In the genomic region with DNA sequence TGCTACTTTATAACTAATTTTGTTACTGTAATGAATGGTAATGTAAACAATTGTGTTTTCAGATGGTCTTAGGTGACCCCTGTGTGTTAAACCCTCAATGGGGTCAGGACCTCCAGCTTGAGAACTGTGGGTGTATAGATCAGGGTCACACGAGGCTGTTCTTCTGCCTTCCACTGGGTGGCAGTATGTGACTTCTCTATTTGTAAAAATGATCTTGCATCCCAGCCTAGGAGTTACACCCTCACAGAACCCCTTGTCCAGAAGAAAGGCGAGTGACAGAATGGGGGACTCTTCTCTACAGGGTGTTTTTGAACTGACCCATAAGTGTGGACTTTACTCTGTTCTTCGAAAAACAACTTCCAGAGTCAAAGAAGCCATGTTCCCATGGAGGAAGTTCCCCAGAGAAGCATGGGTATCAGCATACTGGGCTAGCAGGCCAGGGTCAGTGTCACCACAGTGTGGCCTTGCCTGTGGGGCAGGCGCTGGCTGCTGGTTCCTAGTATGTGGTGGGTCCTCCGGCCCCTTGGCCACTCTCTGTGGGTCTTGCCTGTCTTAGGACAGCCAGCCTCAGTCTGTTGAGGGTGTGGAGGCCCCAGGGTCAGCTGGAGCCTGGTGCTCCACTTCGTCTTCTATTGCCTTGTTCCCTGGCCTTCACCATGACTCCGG, we compare ENCODE assay signal across 9 mouse cellular contexts. TPM values are rescaled to one million over a fixed set of nuclear protein-coding genes. Genes with fewer than 3 reads are reported as not detected.
DNase-seq lines count a peak whose midpoint lies in the region; ATAC-seq and TF ChIP-seq lines count a peak whose summit lies in the region.
"Had no signal": no experiment of that assay in that cellular context is flagged by ENCODE, and none has a peak within 500 bp of the region (broad histone marks: within the 10 kb centered on the region; RNA-seq: fewer than 3 reads in every experiment).

No protein-coding gene starts in this region.

- H3K27ac ChIP-seq in kidney, adult 2 months (ENCODE audit: insufficient read depth, low read depth, low read length) = no peak overlapping the region
- H3K27ac ChIP-seq in kidney, embryonic 15.5 days = no peak overlapping the region
- H3K27ac ChIP-seq in forebrain, embryonic 15.5 days (replicated peaks) = no peak overlapping the region
- H3K27ac ChIP-seq in neural tube, embryonic 11.5 days (ENCODE audit: low read depth, low read length) = no peak overlapping the region
- H3K27ac ChIP-seq: midbrain, embryonic 12.5 days had no signal

- no peaks in the 10 kb centered on the region for H3K4me1 ChIP-seq in kidney, adult 2 months (ENCODE audit: control insufficient read depth, insufficient read depth, low read length)
- no peaks in the 10 kb centered on the region for H3K4me1 ChIP-seq in kidney, embryonic 15.5 days
- H3K4me1 ChIP-seq in forebrain, embryonic 15.5 days = no peaks in the 10 kb centered on the region
- H3K4me1 ChIP-seq in neural tube, embryonic 11.5 days (ENCODE audit: control insufficient read depth, insufficient read depth, low read length) = no peaks in the 10 kb centered on the region
- H3K4me1 ChIP-seq: midbrain, embryonic 12.5 days had no signal

- H3K4me3 ChIP-seq in kidney, adult 2 months (ENCODE audit: insufficient read depth, low read depth, low read length) = no peak overlapping the region
- no peak overlapping the region for H3K4me3 ChIP-seq in kidney, embryonic 15.5 days (replicated peaks)
- no peak overlapping the region for H3K4me3 ChIP-seq in forebrain, embryonic 15.5 days
- H3K4me3 ChIP-seq in neural tube, embryonic 11.5 days (ENCODE audit: low read depth, low read length) = no peak overlapping the region
- H3K4me3 ChIP-seq: midbrain, embryonic 12.5 days had no signal

- H3K9ac ChIP-seq in kidney, embryonic 15.5 days = no peak overlapping the region
- no peak overlapping the region for H3K9ac ChIP-seq in forebrain, embryonic 15.5 days (replicated peaks)
- no peak overlapping the region for H3K9ac ChIP-seq in neural tube, embryonic 11.5 days (ENCODE audit: low read length)
- H3K9ac ChIP-seq: midbrain, embryonic 12.5 days had no signal

- ATAC-seq in kidney, embryonic 15.5 days (replicated peaks; ENCODE audit: low FRiP score) = no peak
- ATAC-seq in forebrain, embryonic 15.5 days (replicated peaks) = peak; percentile 41; the same call in 1 of the 2 replicates
- ATAC-seq in neural tube, embryonic 11.5 days (ENCODE audit: insufficient read depth, low FRiP score, low TSS enrichment) = no peak
- ATAC-seq in activated CD4-positive, CD25-positive, alpha-beta regulatory T cell, adult 4 months = no peak

- no peak overlapping the region for H3K4me2 ChIP-seq in kidney, embryonic 15.5 days
- H3K4me2 ChIP-seq in forebrain, embryonic 15.5 days (replicated peaks) = no peak overlapping the region
- H3K4me2 ChIP-seq in neural tube, embryonic 11.5 days (ENCODE audit: low read depth) = no peak overlapping the region
- H3K4me2 ChIP-seq: midbrain, embryonic 12.5 days had no signal

- H3K36me3 ChIP-seq in kidney, adult 2 months (ENCODE audit: control insufficient read depth, insufficient read depth, low read length) = no peaks in the 10 kb centered on the region; the same call in 1 of the 2 replicates
- H3K36me3 ChIP-seq in kidney, embryonic 15.5 days = peaks cover 85% of the 10 kb centered on the region
- peaks cover 44% of the 10 kb centered on the region for H3K36me3 ChIP-seq in forebrain, embryonic 15.5 days
- peaks cover 9% of the 10 kb centered on the region for H3K36me3 ChIP-seq in neural tube, embryonic 11.5 days (ENCODE audit: control insufficient read depth, insufficient read depth, low read length)

- WGBS in kidney, adult 2 months = 67% methylated on average over 7 of the region's 7 CpGs
- WGBS in kidney, embryonic 15.5 days = 71% methylated on average over 7 of the region's 7 CpGs
- WGBS in forebrain, embryonic 15.5 days = 71% methylated on average over 7 of the region's 7 CpGs
- WGBS in neural tube, embryonic 11.5 days = 72% methylated on average over 7 of the region's 7 CpGs

- no peaks in the 10 kb centered on the region for H3K27me3 ChIP-seq in kidney, adult 2 months (replicated peaks; ENCODE audit: control insufficient read depth, insufficient read depth, low read length)
- no peaks in the 10 kb centered on the region for H3K27me3 ChIP-seq in kidney, embryonic 15.5 days
- H3K27me3 ChIP-seq in forebrain, embryonic 15.5 days = no peaks in the 10 kb centered on the region
- H3K27me3 ChIP-seq in neural tube, embryonic 11.5 days (ENCODE audit: control insufficient read depth, insufficient read depth, low read length) = no peaks in the 10 kb centered on the region
- H3K27me3 ChIP-seq: midbrain, embryonic 12.5 days had no signal

- TF ChIP-seq CTCF in kidney, adult 2 months (conservative IDR thresholded peaks at IDR 0.05; ENCODE audit: insufficient read depth, insufficient read length, low read depth, low read length) = peak; percentile 72

- no peak for TF ChIP-seq POLR2A in kidney, adult 2 months (IDR thresholded peaks at IDR 0.05; ENCODE audit: low read depth, low read length)

- no peaks in the 10 kb centered on the region for H3K9me3 ChIP-seq in kidney, embryonic 15.5 days (replicated peaks)
- H3K9me3 ChIP-seq in forebrain, embryonic 15.5 days = no peaks in the 10 kb centered on the region
- no peaks in the 10 kb centered on the region for H3K9me3 ChIP-seq in neural tube, embryonic 11.5 days (ENCODE audit: control insufficient read depth, low read length)
- H3K9me3 ChIP-seq: midbrain, embryonic 12.5 days had no signal

- DNase-seq in kidney, adult 2 months = peak; percentile 43
- peak; percentile 73 for DNase-seq in CD4-positive, CD25-positive, alpha-beta regulatory T cell, adult 2 months (ENCODE audit: low read depth, low spot score)
- peak; percentile 14 for DNase-seq in brain, embryonic 18.5 days (ENCODE audit: low read depth, low spot score)
- DNase-seq in layer of hippocampus, adult 9-10 months (ENCODE audit: low spot score) = peak; percentile 45
- DNase-seq in neural tube, embryonic 11.5 days (ENCODE audit: low spot score) = peak; percentile 63

RNA-seq across cellular contexts. Expression of gene Gpr107, which starts 42.4 kb away (rescaled TPM):
- 22.2 and 22.8 TPM in 2 replicates for polyA plus RNA-seq in kidney, adult 2 months (2012; rRNA removed)
- polyA plus RNA-seq in kidney, embryonic 15.5 days (2015; fragmentation: Nextera tagmentation; extraction: Ambion mirVana) = 37.0 and 37.9 TPM in 2 replicates
- polyA plus RNA-seq in forebrain, embryonic 15.5 days (2015; fragmentation: Nextera tagmentation; extraction: Ambion mirVana) = 36.7 and 37.3 TPM in 2 replicates
- 28.0 and 28.4 TPM in 2 replicates for polyA plus RNA-seq in neural tube, embryonic 11.5 days (2014; fragmentation: Nextera tagmentation; extraction: Ambion mirVana)
- 10 to 100 TPM; 44.8 to 45.0 TPM for polyA plus RNA-seq in activated CD4-positive, CD25-positive, alpha-beta regulatory T cell, adult 4 months (2017; shearing (Covaris generic))

RNA-seq across cellular contexts. Expression of gene Ncs1, which starts 51.1 kb away (rescaled TPM):
- polyA plus RNA-seq in kidney, adult 2 months (2012; rRNA removed) = 3.5 and 3.9 TPM in 2 replicates
- polyA plus RNA-seq in kidney, embryonic 15.5 days (2015; fragmentation: Nextera tagmentation; extraction: Ambion mirVana) = 42.0 and 43.2 TPM in 2 replicates
- 115 and 116 TPM in 2 replicates for polyA plus RNA-seq in forebrain, embryonic 15.5 days (2015; fragmentation: Nextera tagmentation; extraction: Ambion mirVana)
- 84.4 and 95.5 TPM in 2 replicates for polyA plus RNA-seq in neural tube, embryonic 11.5 days (2014; fragmentation: Nextera tagmentation; extraction: Ambion mirVana)
- 1 to 10 TPM in 1 of 2 experiments, under 1 TPM in 1; 0.53 to 1.4 TPM for polyA plus RNA-seq in activated CD4-positive, CD25-positive, alpha-beta regulatory T cell, adult 4 months (2017; shearing (Covaris generic))

RNA-seq across cellular contexts. Expression of gene Fnbp1, which starts 52.7 kb away (rescaled TPM):
- 21.1 and 23.9 TPM in 2 replicates for polyA plus RNA-seq in kidney, adult 2 months (2012; rRNA removed)
- 19.1 and 22.4 TPM in 2 replicates for polyA plus RNA-seq in kidney, embryonic 15.5 days (2015; fragmentation: Nextera tagmentation; extraction: Ambion mirVana)
- polyA plus RNA-seq in forebrain, embryonic 15.5 days (2015; fragmentation: Nextera tagmentation; extraction: Ambion mirVana) = 16.5 and 19.4 TPM in 2 replicates
- polyA plus RNA-seq in neural tube, embryonic 11.5 days (2014; fragmentation: Nextera tagmentation; extraction: Ambion mirVana) = 15.4 and 17.6 TPM in 2 replicates
- polyA plus RNA-seq in activated CD4-positive, CD25-positive, alpha-beta regulatory T cell, adult 4 months (2017; shearing (Covaris generic)) = 100 to 1,000 TPM in 1 of 2 experiments, 10 to 100 TPM in 1; 99.6 to 101 TPM

Comparison
In these comparisons a context has a peak if more than half of its experiments do, and no peak if none do; other contexts are left out.
1. DNase-seq: peak in every context shown above with its lines; median percentile 73 in CD4-positive, CD25-positive, alpha-beta regulatory T cell, adult 2 months; 63 in neural tube, embryonic 11.5 days; 45 in layer of hippocampus, adult 9-10 months; 43 in kidney, adult 2 months; 14 in brain, embryonic 18.5 days.